Mouse (Mus musculus) kidney, embryonic 16.5 days (tissue): ENCODE results near the gene Dbh. TPM values are rescaled to one million over a fixed set of nuclear protein-coding genes. Genes with fewer than 3 reads are reported as not detected.

Source experiments
- ATAC-seq: fragments of 200-750 bp; cut with Nextera tagmentation; 2 replicates; pipeline ENCODE4 v1.8.0; 2017; ENCODE audit warnings: moderate TSS enrichment; ENCODE audit not compliant: low FRiP score, low TSS enrichment
- H3K27ac ChIP-seq: fragments of 300-500 bp; sonication (generic); 2 replicates; pipeline ENCODE4 v1.5.1; 2014; ENCODE audit warnings: low read length
- H3K27me3 ChIP-seq: fragments of 300-500 bp; sonication (generic); 2 replicates; pipeline ENCODE4 v1.6.1; 2014; ENCODE audit warnings: low read length, control low read depth, mixed read lengths; ENCODE audit not compliant: insufficient read depth
- H3K36me3 ChIP-seq: fragments of 300-500 bp; sonication (generic); 2 replicates; pipeline ENCODE4 v1.6.1; 2014; ENCODE audit warnings: low read length, control low read depth, mixed read lengths; ENCODE audit not compliant: insufficient read depth
- H3K4me1 ChIP-seq: fragments of 300-500 bp; sonication (generic); 2 replicates; pipeline ENCODE4 v1.6.1; 2014; ENCODE audit warnings: low read length, control low read depth, mixed read lengths; ENCODE audit not compliant: insufficient read depth
- H3K4me2 ChIP-seq: fragments of 300-500 bp; sonication (generic); replicated peaks from 2 replicates; pipeline ENCODE4 v1.6.1; 2014; ENCODE audit warnings: low read depth, low read length
- H3K4me3 ChIP-seq: fragments of 300-500 bp; sonication (generic); 2 replicates; pipeline ENCODE4 v1.5.1; 2014; ENCODE audit warnings: mild to moderate bottlenecking, low read length
- H3K9ac ChIP-seq: fragments of 300-500 bp; sonication (generic); replicated peaks from 2 replicates; pipeline ENCODE4 v1.6.1; 2014; ENCODE audit warnings: low read length
- H3K9me3 ChIP-seq: fragments of 300-500 bp; sonication (generic); 2 replicates; pipeline ENCODE4 v1.6.1; 2016; ENCODE audit warnings: low read length, control low read depth
- WGBS: fragments of 180-500 bp; shearing (Covaris S2); extraction: QIAGEN DNeasy Blood & Tissue Kit; methylation state at CpG from one replicate; pipeline ENCODE4 v1.1.7; 2014; 5-methylcytosine and 5-hydroxymethylcytosine counted together
- polyA plus RNA-seq: library from polyadenylated mRNA; unstranded; fragments of >200 nt; fragmentation: Nextera tagmentation; extraction: Ambion mirVana; gene quantifications from 2 replicates; pipeline ENCODE4 v1.2.1, GENCODE M21; 2015

Dbh gene
- polyA plus RNA-seq, 1 experiment from 2014 or later: 3.0 TPM

DNA sequence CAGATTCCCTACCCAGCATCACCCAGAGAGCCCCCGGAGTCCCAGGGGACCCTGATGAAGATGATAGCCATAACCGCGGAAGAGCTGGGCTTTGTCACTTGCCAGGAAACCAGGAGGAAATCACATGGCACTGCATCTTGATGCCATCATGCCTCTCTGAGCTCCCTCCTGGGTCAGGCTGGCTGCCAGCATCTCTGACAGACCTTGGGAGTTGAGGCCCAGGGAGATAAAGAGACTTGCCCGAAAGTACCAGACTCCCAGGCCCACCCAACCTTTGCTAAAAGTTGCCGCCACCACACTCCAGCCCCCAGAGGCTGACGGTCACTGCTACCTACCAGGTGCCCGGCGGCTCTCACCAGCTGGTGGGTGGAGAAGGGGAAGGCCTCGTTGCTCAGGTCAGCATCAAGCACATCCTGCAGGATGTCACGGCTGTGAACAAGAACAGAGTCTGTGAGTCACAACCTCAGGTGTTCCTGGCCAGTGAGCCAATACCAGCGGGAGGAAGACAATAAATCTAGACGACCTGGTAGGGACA lies 45.7 kb downstream of the Dbh start:
- WGBS: 60% methylated on average over 12 of the region's 12 CpGs

GRCm38 (mm10) chr2:27211966-27212893 lies 47.2 kb downstream of the Dbh start:
- peaks cover 12% of the 10 kb centered on the region; the same call in 1 of the 2 replicates for H3K36me3 ChIP-seq

More for the DNA sequence above, 45.7 kb downstream of the Dbh start:
- Histone ChIP-seq H3K27me3 (no peaks in the 10 kb centered on the region), H3K36me3 (peaks cover 12% of the 10 kb centered on the region; the same call in 1 of the 2 replicates), H3K4me1 (peaks cover 12% of the 10 kb centered on the region; the same call in 1 of the 2 replicates), H3K9ac (no peak overlapping the region), H3K4me2 (no peak overlapping the region), H3K9me3 (no peaks in the 10 kb centered on the region), H3K4me3 (no peak overlapping the region), H3K27ac (no peak overlapping the region)
- ATAC-seq: no peak

GRCm38 (mm10) chr2:27215537-27215936 lies 50.5 kb downstream of the Dbh start:
- Histone ChIP-seq H3K9me3 (no peaks in the 10 kb centered on the region), H3K9ac (no peak overlapping the region), H3K4me3 (no peak overlapping the region), H3K27me3 (no peaks in the 10 kb centered on the region), H3K4me1 (no peaks in the 10 kb centered on the region), H3K36me3 (peaks cover 13% of the 10 kb centered on the region; the same call in 1 of the 2 replicates), H3K4me2 (no peak overlapping the region), H3K27ac (no peak overlapping the region)
- WGBS: 69% methylated on average over 2 of the region's 2 CpGs
- ATAC-seq: no peak

More at GRCm38 (mm10) chr2:27211966-27212893, 47.2 kb downstream of the Dbh start:
- no peak overlapping the region for H3K4me3 ChIP-seq
- H3K9ac ChIP-seq: no peak overlapping the region
- H3K4me1 ChIP-seq: peaks cover 12% of the 10 kb centered on the region; the same call in 1 of the 2 replicates
- H3K27me3 ChIP-seq: no peaks in the 10 kb centered on the region
- ATAC-seq: no peak
- no peak overlapping the region for H3K4me2 ChIP-seq
- no peak overlapping the region for H3K27ac ChIP-seq
- WGBS: 72% methylated on average over 8 of the region's 8 CpGs
- no peaks in the 10 kb centered on the region for H3K9me3 ChIP-seq

GRCm38 (mm10) chr2:27218121-27218544 lies 53.1 kb downstream of the Dbh start:
- ATAC-seq: no peak

DNA sequence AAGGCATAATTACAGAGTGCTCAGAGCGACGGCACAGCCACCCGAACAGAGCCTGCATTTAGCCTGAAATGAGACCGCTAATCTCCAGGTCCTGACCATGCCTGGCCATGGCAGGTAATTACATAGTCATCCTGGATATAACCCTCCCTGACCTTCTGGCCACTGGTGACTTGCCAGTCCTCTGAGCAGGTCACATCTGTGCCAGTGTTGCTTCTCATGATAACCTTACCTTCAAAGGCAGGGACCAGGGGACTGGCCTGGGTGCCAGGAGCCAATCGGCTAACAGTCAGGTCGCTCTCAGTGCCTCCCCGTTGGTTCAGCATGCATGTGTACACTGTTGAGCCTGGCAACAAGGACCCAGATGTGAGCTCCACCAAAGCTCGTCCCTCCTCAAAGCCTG lies 53.5 kb downstream of the Dbh start:
- 91% methylated on average over 8 of the region's 8 CpGs for WGBS
- Histone ChIP-seq H3K4me1 (no peaks in the 10 kb centered on the region), H3K27ac (no peak overlapping the region), H3K4me2 (no peak overlapping the region), H3K36me3 (peaks cover 20% of the 10 kb centered on the region; the same call in 1 of the 2 replicates), H3K9me3 (no peaks in the 10 kb centered on the region), H3K4me3 (no peak overlapping the region), H3K27me3 (no peaks in the 10 kb centered on the region), H3K9ac (no peak overlapping the region)
- ATAC-seq: no peak; the same call in 1 of the 2 replicates

More at GRCm38 (mm10) chr2:27218121-27218544, 53.1 kb downstream of the Dbh start:
- H3K4me2 ChIP-seq: no peak overlapping the region
- no peak overlapping the region for H3K9ac ChIP-seq
- H3K4me3 ChIP-seq: no peak overlapping the region
- peaks cover 20% of the 10 kb centered on the region; the same call in 1 of the 2 replicates for H3K36me3 ChIP-seq
- H3K9me3 ChIP-seq: no peaks in the 10 kb centered on the region
- no peak overlapping the region for H3K27ac ChIP-seq
- H3K4me1 ChIP-seq: no peaks in the 10 kb centered on the region
- no peaks in the 10 kb centered on the region for H3K27me3 ChIP-seq
- 82% methylated on average over 2 of the region's 2 CpGs for WGBS

- 73% methylated on average over 7 of the region's 7 CpGs for WGBS
- H3K27ac ChIP-seq: no peak overlapping the region
- H3K4me3 ChIP-seq: no peak overlapping the region
- H3K9ac ChIP-seq: no peak overlapping the region
- H3K9me3 ChIP-seq: no peaks in the 10 kb centered on the region
- H3K4me1 ChIP-seq: no peaks in the 10 kb centered on the region
- no peak overlapping the region for H3K4me2 ChIP-seq
- ATAC-seq: no peak
- peaks cover 25% of the 10 kb centered on the region; the same call in 1 of the 2 replicates for H3K36me3 ChIP-seq
- H3K27me3 ChIP-seq: no peaks in the 10 kb centered on the region
Measured at GRCm38 (mm10) chr2:27223012-27223421, 58.0 kb downstream of the Dbh start.

DNA sequence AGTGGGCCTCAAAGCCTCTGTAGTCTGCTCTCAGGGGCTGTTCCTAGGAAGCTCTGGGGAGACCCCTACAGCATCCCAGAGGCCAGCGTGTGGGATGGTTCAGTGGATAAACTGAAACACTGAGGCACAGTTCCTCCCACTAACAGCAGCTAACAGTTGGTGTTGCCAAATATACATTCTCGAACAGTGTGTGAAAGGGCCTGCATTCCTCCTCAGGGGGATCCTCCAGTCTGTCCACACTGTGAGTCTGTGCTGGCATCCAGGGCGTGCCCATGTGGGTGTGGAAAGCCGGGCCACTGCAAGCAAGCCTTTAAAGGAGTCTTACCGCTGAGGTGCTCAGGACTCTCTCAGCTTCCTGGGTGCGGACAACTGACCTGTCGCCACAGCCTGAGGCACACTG lies 61.5 kb downstream of the Dbh start:
- Histone ChIP-seq H3K4me1 (no peaks in the 10 kb centered on the region), H3K27me3 (no peaks in the 10 kb centered on the region), H3K9me3 (no peaks in the 10 kb centered on the region), H3K4me3 (no peak overlapping the region), H3K36me3 (peaks cover 17% of the 10 kb centered on the region; the same call in 1 of the 2 replicates), H3K9ac (no peak overlapping the region), H3K27ac (no peak overlapping the region), H3K4me2 (no peak overlapping the region)
- WGBS: 71% methylated on average over 7 of the region's 7 CpGs
- no peak for ATAC-seq

- Histone ChIP-seq H3K4me2 (no peak overlapping the region), H3K4me3 (no peak overlapping the region), H3K36me3 (peaks cover 17% of the 10 kb centered on the region; the same call in 1 of the 2 replicates), H3K9ac (no peak overlapping the region), H3K27me3 (no peaks in the 10 kb centered on the region), H3K4me1 (peaks cover 11% of the 10 kb centered on the region), H3K27ac (no peak overlapping the region), H3K9me3 (no peaks in the 10 kb centered on the region)
- 79% methylated on average over 5 of the region's 5 CpGs for WGBS
- no peak for ATAC-seq
Measured at GRCm38 (mm10) chr2:27228809-27229480, 63.9 kb downstream of the Dbh start.

- H3K4me2 ChIP-seq: no peak overlapping the region
- ATAC-seq: no peak
- H3K27me3 ChIP-seq: no peaks in the 10 kb centered on the region
- H3K36me3 ChIP-seq: peaks cover 24% of the 10 kb centered on the region; the same call in 1 of the 2 replicates
- H3K9me3 ChIP-seq: no peaks in the 10 kb centered on the region
- peaks cover 11% of the 10 kb centered on the region for H3K4me1 ChIP-seq
- H3K9ac ChIP-seq: no peak overlapping the region
- no peak overlapping the region for H3K4me3 ChIP-seq
- H3K27ac ChIP-seq: no peak overlapping the region
- WGBS: 67% methylated on average over 2 of the region's 2 CpGs
Measured at GRCm38 (mm10) chr2:27229481-27230105, 64.6 kb downstream of the Dbh start.
